Mouse (Mus musculus) testis, adult 2 months (tissue): ENCODE measurements around the gene Chmp4b. TPM values are rescaled to one million over a fixed set of nuclear protein-coding genes. Genes with fewer than 3 reads are reported as not detected.

Source experiments
- H3K27ac ChIP-seq: fragments of 200-500 bp; 2 replicates; pipeline ENCODE4 v1.5.1; 2012; ENCODE audit warnings: low read depth, low read length; ENCODE audit not compliant: control insufficient read depth, insufficient read depth
- H3K27me3 ChIP-seq: fragments of 200-500 bp; 2 replicates; pipeline ENCODE4 v1.6.1; 2012; ENCODE audit warnings: mild to moderate bottlenecking, low read length, moderate library complexity; ENCODE audit not compliant: control insufficient read depth, insufficient read depth
- H3K36me3 ChIP-seq: fragments of 200-500 bp; 2 replicates; pipeline ENCODE4 v1.6.1; 2012; ENCODE audit warnings: mild to moderate bottlenecking, low read length; ENCODE audit not compliant: control insufficient read depth, insufficient read depth
- H3K4me1 ChIP-seq: fragments of 200-500 bp; 2 replicates; pipeline ENCODE4 v1.6.1; 2012; ENCODE audit warnings: low read length; ENCODE audit not compliant: control insufficient read depth, insufficient read depth
- H3K4me3 ChIP-seq: fragments of 200-500 bp; 2 replicates; pipeline ENCODE4 v1.5.1; 2012; ENCODE audit warnings: low read depth, mild to moderate bottlenecking, low read length, moderate library complexity, mixed read lengths; ENCODE audit not compliant: control insufficient read depth
- CTCF ChIP-seq: fragments of 200-500 bp; IDR thresholded peaks from 2 replicates; pipeline ENCODE4 v1.5.1; 2012; ENCODE audit warnings: low read depth, mild to moderate bottlenecking, inconsistent platforms, low read length, moderate library complexity; ENCODE audit not compliant: control insufficient read depth, insufficient read depth, insufficient replicate concordance
- POLR2A ChIP-seq: fragments of 200-500 bp; IDR thresholded peaks from 2 replicates; pipeline ENCODE4 v1.6.1; 2012; ENCODE audit warnings: low read depth, mild to moderate bottlenecking, inconsistent platforms, low read length, moderate library complexity; ENCODE audit not compliant: control insufficient read depth
- polyA plus RNA-seq: library from polyadenylated mRNA; depleted of rRNA; stranded (reverse); fragments of >200 nt; gene quantifications from 2 replicates; pipeline ENCODE4 v1.2.3, GENCODE M21; 2012

The Chmp4b gene
- polyA plus RNA-seq, 1 experiment: 135 TPM

DNA sequence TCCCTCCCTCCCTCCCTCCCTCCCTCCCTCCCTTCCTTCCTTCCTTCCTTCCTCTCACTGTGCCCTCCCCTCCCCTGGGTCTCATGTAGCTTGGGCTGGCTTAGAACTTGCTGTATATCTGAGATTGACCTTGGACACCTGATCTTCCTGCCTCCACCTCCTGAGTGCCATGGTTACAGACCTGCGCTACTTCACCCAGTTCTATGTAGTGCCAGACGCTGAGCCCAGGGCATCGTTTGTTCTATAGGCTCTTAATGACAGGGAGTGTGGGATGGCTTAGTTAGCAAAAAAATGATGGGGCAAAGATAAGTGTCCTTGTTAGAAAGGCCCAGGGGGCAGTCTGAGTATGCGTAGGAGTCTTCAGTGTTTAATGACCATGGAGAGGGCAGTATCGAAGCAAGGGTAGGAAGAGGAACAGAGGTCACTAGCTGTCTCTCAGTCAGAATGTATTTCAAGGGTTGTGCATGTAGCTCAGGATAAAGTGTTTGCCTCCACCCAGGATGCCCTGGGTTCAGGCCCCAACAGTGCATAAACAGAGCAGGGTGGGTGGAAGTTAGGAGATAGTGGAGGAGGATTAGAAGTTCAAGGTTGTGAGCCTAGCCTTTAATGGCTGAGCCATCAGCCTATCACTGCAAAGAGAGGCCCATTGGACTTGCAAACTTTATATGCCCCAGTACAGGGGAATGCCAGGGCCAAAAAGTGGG lies 18.3 kb upstream of the Chmp4b start:
- TF ChIP-seq CTCF (no peak), POLR2A (no peak)
- Histone ChIP-seq H3K27ac (no peak overlapping the region), H3K4me1 (no peaks in the 10 kb centered on the region), H3K4me3 (no peak overlapping the region), H3K27me3 (no peaks in the 10 kb centered on the region), H3K36me3 (no peaks in the 10 kb centered on the region)

DNA sequence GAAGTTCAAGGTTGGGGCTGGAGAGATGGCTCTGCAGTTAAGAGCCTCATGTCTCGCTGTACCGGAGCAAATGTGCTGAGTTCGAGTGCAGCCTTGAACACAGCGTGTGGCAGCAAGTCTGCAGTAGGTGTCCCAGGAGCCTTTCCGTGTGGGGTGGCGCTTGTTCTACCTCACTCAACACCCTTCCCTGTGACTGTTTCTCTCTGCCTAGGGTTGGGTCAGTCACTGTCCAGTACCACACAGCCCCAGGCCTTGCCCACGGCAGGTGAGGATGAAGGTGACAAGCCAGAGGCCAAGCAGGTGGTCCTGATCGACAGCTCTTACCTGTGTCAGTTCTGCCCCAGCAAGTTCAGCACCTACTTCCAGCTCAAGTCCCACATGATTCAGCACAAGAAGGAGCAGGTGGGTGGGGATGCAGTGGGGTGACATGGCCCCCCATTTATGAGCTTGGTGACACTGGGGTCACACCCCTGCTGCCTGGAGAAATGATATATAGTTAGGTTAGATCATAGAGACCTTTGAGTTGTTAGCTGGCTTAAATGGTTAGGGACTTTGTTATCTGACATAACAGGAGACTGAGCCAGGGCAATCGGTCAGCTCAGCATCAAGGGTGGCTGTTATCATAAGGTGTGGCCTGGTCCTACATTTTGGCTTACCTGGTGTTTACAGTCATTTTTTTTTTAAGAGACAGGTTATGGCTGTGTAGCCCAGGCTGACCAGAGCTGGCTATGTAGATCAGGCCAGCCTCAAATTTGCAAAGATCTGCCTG lies 17.4 kb upstream of the Chmp4b start:
- no peaks in the 10 kb centered on the region for H3K27me3 ChIP-seq
- TF ChIP-seq POLR2A: no peak
- no peak for TF ChIP-seq CTCF
- no peaks in the 10 kb centered on the region for H3K4me1 ChIP-seq
- H3K36me3 ChIP-seq: no peaks in the 10 kb centered on the region
- no peak overlapping the region for H3K4me3 ChIP-seq
- H3K27ac ChIP-seq: no peak overlapping the region

DNA sequence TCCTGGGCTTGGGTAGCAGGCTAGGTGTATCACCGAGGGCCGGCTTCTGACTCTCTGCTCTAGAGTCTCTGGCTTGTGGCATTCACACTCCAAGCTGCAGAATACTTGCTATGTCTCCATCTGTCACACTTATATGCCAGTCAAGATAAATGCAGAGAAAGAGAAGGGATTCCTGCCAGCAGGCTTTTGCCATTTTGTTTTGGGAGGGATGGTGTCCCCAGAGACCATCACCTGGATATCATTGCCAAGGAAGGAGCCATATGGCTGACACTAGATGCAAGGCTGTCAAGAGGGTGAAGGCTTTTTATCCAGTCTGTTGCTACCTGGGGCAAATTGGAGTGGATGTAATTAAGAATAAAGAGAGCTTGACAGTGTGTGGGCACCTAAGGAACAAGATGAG lies 15.7 kb upstream of the Chmp4b start:
- TF ChIP-seq CTCF: no peak
- no peak for TF ChIP-seq POLR2A
- Histone ChIP-seq H3K4me1 (no peaks in the 10 kb centered on the region), H3K27me3 (no peaks in the 10 kb centered on the region), H3K4me3 (no peak overlapping the region), H3K36me3 (no peaks in the 10 kb centered on the region), H3K27ac (no peak overlapping the region)

DNA sequence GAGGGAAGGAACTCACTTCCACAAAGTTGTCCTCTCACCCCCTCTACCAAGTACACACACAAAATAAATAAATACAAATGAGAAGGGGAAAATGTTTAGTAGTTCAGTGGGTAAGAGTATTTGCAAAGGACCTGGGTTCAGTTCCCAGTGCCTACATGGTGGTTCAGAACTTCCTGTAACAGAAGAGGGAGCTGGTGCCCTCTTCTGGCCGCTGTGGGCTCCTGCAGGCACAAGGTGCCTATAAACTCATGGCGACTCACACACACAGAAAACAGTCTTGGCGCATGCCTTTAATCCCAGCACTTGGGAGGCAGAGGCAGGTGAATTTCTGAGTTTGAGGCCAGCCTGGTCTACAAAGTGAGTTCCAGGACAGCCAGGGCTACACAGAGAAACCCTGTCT lies 13.0 kb upstream of the Chmp4b start:
- Histone ChIP-seq H3K27ac (no peak overlapping the region), H3K27me3 (no peaks in the 10 kb centered on the region), H3K4me3 (no peak overlapping the region), H3K4me1 (no peaks in the 10 kb centered on the region), H3K36me3 (no peaks in the 10 kb centered on the region)
- TF ChIP-seq CTCF (peak; percentile 66; the same call in 1 of the 2 replicates), POLR2A (no peak)

DNA sequence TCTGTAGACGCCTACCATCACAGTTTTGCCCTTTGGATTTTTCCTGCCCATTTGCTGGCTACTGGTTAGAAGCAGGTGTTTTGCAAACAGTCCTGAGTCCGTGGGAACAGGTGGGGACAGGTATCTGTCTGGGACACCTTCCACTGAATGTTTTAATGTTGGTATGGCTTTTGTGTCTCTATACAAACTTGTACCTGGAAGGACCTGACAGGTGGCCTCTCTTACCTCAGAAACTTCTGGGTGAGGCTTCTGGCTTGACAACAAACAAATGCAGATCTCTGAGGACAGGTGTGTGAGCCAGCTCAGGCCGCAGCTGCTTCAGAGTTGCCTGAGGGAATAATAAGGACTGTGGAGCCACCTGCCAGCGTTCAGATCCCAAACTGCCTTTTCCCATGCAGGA lies 12.4 kb upstream of the Chmp4b start:
- no peak for TF ChIP-seq POLR2A
- no peak for TF ChIP-seq CTCF
- Histone ChIP-seq H3K4me1 (no peaks in the 10 kb centered on the region), H3K4me3 (no peak overlapping the region), H3K36me3 (no peaks in the 10 kb centered on the region), H3K27me3 (no peaks in the 10 kb centered on the region), H3K27ac (no peak overlapping the region)

DNA sequence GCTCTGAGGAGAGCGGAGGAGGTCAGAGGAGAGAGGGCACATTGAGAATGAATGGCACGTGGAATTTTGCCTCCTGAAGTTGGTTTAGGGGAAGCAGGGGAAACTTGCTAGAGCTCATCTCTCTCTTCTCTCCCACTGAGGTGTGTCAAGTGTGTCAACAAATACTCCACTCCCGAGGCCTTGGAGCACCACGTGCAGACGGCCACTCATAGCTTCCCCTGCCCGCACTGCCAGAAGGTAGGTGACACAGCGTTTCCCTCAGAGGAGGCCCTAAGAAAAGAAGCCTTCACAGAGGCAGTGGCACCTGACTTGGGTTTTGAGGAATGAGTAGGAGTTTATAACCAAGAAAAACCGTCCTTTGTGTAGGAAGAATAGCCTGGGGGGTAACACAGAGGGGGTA lies 10.3 kb upstream of the Chmp4b start:
- H3K4me3 ChIP-seq: no peak overlapping the region
- H3K4me1 ChIP-seq: peaks cover 8% of the 10 kb centered on the region
- H3K27me3 ChIP-seq: no peaks in the 10 kb centered on the region
- H3K27ac ChIP-seq: no peak overlapping the region
- no peaks in the 10 kb centered on the region for H3K36me3 ChIP-seq
- TF ChIP-seq POLR2A (no peak), CTCF (no peak)

DNA sequence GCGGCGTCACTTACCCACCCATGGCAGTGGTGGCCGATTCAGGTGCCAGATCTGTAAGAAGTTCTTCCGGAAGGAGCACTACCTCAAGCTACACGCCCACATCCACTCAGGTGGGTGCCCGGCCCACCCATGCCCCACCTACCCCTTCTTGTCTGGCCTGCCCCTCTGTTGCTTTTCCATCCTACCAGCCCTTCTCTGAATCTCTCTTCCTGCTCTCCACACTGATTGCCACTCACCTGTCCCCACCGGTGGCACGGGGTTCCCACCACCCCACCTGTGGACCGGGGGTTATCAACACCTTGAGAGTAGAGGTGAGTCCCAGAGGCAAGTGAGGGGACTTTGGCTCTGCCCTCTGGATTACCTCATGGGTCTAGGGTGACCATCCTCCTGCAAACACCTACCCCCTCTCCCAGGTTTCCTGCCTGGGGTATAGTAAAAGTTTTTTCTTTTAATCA lies 9.5 kb upstream of the Chmp4b start:
- Histone ChIP-seq H3K36me3 (no peaks in the 10 kb centered on the region), H3K27ac (no peak overlapping the region), H3K27me3 (no peaks in the 10 kb centered on the region)

More for the DNA sequence above, 9.5 kb upstream of the Chmp4b start:
- TF ChIP-seq CTCF (no peak), POLR2A (no peak)
- Histone ChIP-seq H3K4me1 (peaks cover 9% of the 10 kb centered on the region), H3K4me3 (no peak overlapping the region)
